Comparison of ENCODE assay signal across 17 mouse cellular contexts in the genomic region with DNA sequence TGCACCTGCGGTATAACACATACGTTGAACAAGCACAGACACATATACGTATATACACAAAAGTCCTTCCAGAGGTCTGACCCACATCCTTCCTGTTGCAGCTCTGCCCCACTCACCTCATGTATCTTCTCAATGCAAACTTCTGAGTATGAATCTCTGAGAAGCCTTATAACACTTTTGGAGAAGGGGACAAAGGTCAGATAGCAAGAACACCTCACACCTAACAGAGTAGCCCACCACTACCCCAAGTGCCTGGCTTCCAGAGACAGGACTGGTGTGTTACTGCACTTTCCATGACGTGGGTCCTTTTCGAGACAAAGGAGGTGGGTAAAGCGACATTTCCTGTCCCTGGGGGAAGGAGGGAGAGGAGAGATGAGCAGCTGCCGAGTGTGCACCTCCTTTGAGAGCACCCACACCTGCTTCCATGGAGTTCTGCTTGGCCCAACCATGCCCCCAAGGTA. TPM values are rescaled to one million over a fixed set of nuclear protein-coding genes. Genes with fewer than 3 reads are reported as not detected.
DNase-seq lines count a peak whose midpoint lies in the region; ATAC-seq lines count a peak whose summit lies in the region.
"Had no signal": no experiment of that assay in that cellular context is flagged by ENCODE, and none has a peak within 500 bp of the region (broad histone marks: within the 10 kb centered on the region; RNA-seq: fewer than 3 reads in every experiment).

Gene Sh2d2a, plus strand, starts transcription at position 106 of the 461 bp plus-strand sequence.

- H3K36me3 ChIP-seq in limb, embryonic 10.5 days: no peaks in the 10 kb centered on the region
- H3K36me3 ChIP-seq: embryonic facial prominence, embryonic 10.5 days; heart, embryonic 13.5 days; hindbrain, embryonic 12.5 days; limb, embryonic 13.5 days had no signal

- no peak within 1 kb of the TSS for H3K4me3 ChIP-seq in limb, embryonic 10.5 days
- H3K4me3 ChIP-seq: embryonic facial prominence, embryonic 10.5 days; heart, embryonic 13.5 days; hindbrain, embryonic 12.5 days; limb, embryonic 13.5 days had no signal

- WGBS in limb, embryonic 10.5 days: 78% methylated on average over 7 of the region's 7 CpGs

- peaks cover 3% of the 10 kb centered on the region for H3K4me1 ChIP-seq in limb, embryonic 10.5 days
- H3K4me1 ChIP-seq: hindbrain, embryonic 12.5 days; limb, embryonic 13.5 days had no signal

- H3K27ac ChIP-seq in limb, embryonic 10.5 days: no peak within 1 kb of the TSS
- H3K27ac ChIP-seq: embryonic facial prominence, embryonic 10.5 days; heart, embryonic 13.5 days; hindbrain, embryonic 12.5 days; limb, embryonic 13.5 days had no signal

- DNase-seq in B cell, adult 2 months: peak; percentile 52 to 56
- DNase-seq in thymus, adult 18-20 months: peak; percentile 71 to 87
- no peak for DNase-seq in right cerebral cortex, postnatal 36 days (ENCODE audit: low spot score in 2 of 2)
- DNase-seq in limb, embryonic 10.5 days (ENCODE audit: low spot score): no peak
- DNase-seq in frontal cortex, postnatal 36 days (ENCODE audit: low spot score in 2 of 2): no peak
- DNase-seq: adrenal gland, adult 2 months; cerebellum, adult 9-10 months; forebrain, postnatal 0 days; kidney, adult 11 months; kidney, postnatal 25 days had no signal

- H3K9me3 ChIP-seq in limb, embryonic 10.5 days (replicated peaks): no peaks in the 10 kb centered on the region
- H3K9me3 ChIP-seq: embryonic facial prominence, embryonic 10.5 days; heart, embryonic 13.5 days; hindbrain, embryonic 12.5 days; limb, embryonic 13.5 days had no signal

- H3K27me3 ChIP-seq in limb, embryonic 10.5 days (ENCODE audit: low read depth, poor library complexity, severe bottlenecking): no peaks in the 10 kb centered on the region
- H3K27me3 ChIP-seq: heart, embryonic 13.5 days; hindbrain, embryonic 12.5 days; limb, embryonic 13.5 days had no signal

- ATAC-seq in CD4-positive, CD25-positive, alpha-beta regulatory T cell, adult 4 months: peak; percentile 74
- peak; percentile 71 for ATAC-seq in monocyte, adult 5-6 weeks (replicated peaks; ENCODE audit: insufficient number of reproducible peaks, low FRiP score, low TSS enrichment, poor library complexity, severe bottlenecking)
- ATAC-seq: forebrain, postnatal 0 days had no signal

RNA-seq across cellular contexts. Expression of gene Sh2d2a, which starts in this region (rescaled TPM):
- polyA plus RNA-seq in CD4-positive, CD25-positive, alpha-beta regulatory T cell, adult 4 months (2017; shearing (Covaris generic)): 100 to 1,000 TPM; 213 to 324 TPM
- 64.0 to 201 TPM (median 71.7 TPM) in 3 replicates for total RNA-seq in monocyte, adult 5-6 weeks (2017)
- 0.13 TPM in 1 of 2 replicates, not detected in the other for polyA plus RNA-seq in limb, embryonic 10.5 days (2016; fragmentation: Nextera tagmentation; extraction: Ambion mirVana)
- total RNA-seq: forebrain, postnatal 0 days; layer of hippocampus, postnatal 25 days had no signal
- polyA plus RNA-seq: embryonic facial prominence, embryonic 10.5 days; forebrain, postnatal 0 days; hindbrain, embryonic 12.5 days; limb, embryonic 13.5 days had no signal

Comparison
In these comparisons a context has a peak if more than half of its experiments do, and no peak if none do; other contexts are left out.
1. RNA of gene Sh2d2a (polyA plus RNA-seq): 213 to 324 TPM in CD4-positive, CD25-positive, alpha-beta regulatory T cell, adult 4 months; 0.13 TPM in limb, embryonic 10.5 days; every median in the first group is over 100 times any median in the second.
2. DNase-seq: peak in B cell, adult 2 months (2 of 2) and thymus, adult 18-20 months (2 of 2); none in right cerebral cortex, postnatal 36 days (0 of 2), limb, embryonic 10.5 days (single experiment) and frontal cortex, postnatal 36 days (0 of 2).